Mouse (Mus musculus) midbrain, postnatal 0 days (tissue): Measurements from ENCODE around the gene Plxnb2. TPM values are rescaled to one million over a fixed set of nuclear protein-coding genes. Genes with fewer than 3 reads are reported as not detected.

Experiments
- ATAC-seq: fragments of 200-750 bp; cut with Nextera tagmentation; 2 replicates; pipeline ENCODE4 v1.8.0; 2017; ENCODE audit warnings: moderate number of reproducible peaks, mild to moderate bottlenecking, moderate TSS enrichment, moderate library complexity; ENCODE audit not compliant: low FRiP score
- DNase-seq: peaks from one replicate; pipeline ENCODE4 v3.0.0-alpha.2; 2015; ENCODE audit warnings: low spot score
- H3K27ac ChIP-seq: fragments of 300-500 bp; sonication (generic); 2 replicates; pipeline ENCODE4 v1.5.1; 2014; ENCODE audit warnings: low read depth, mild to moderate bottlenecking, low read length, mixed read lengths
- H3K27me3 ChIP-seq: fragments of 300-500 bp; sonication (generic); 2 replicates; pipeline ENCODE4 v1.6.1; 2014; ENCODE audit warnings: low read length, control low read depth, mixed read lengths; ENCODE audit not compliant: insufficient read depth
- H3K36me3 ChIP-seq: fragments of 300-500 bp; sonication (generic); 2 replicates; pipeline ENCODE4 v1.6.1; 2014; ENCODE audit warnings: low read length, control low read depth, mixed read lengths; ENCODE audit not compliant: insufficient read depth
- H3K4me1 ChIP-seq: fragments of 300-500 bp; sonication (generic); 2 replicates; pipeline ENCODE4 v1.6.1; 2014; ENCODE audit warnings: mild to moderate bottlenecking, control low read depth, antibody characterized with exemption, low read length, mixed read lengths; ENCODE audit not compliant: insufficient read depth
- H3K4me2 ChIP-seq: fragments of 300-500 bp; sonication (generic); 2 replicates; pipeline ENCODE4 v1.6.1; 2014; ENCODE audit warnings: low read depth, mild to moderate bottlenecking, low read length, mixed read lengths; ENCODE audit not compliant: poor library complexity, severe bottlenecking
- H3K4me3 ChIP-seq: fragments of 300-500 bp; sonication (generic); 2 replicates; pipeline ENCODE4 v1.5.1; 2014; ENCODE audit warnings: low read depth, mild to moderate bottlenecking, low read length, moderate library complexity
- H3K9ac ChIP-seq: fragments of 300-500 bp; sonication (generic); replicated peaks from 2 replicates; pipeline ENCODE4 v1.6.1; 2014; ENCODE audit warnings: mild to moderate bottlenecking, low read length, moderate library complexity, mixed read lengths; ENCODE audit not compliant: poor library complexity, severe bottlenecking
- H3K9me3 ChIP-seq: fragments of 300-500 bp; sonication (generic); 2 replicates; pipeline ENCODE4 v1.6.1; 2016; ENCODE audit warnings: low read length, control low read depth
- CTCF ChIP-seq: IDR thresholded peaks from 2 replicates; pipeline ENCODE4 v1.5.1; 2016; ENCODE audit warnings: antibody characterized with exemption, mild to moderate bottlenecking
- WGBS: fragments of 180-500 bp; shearing (Covaris S2); extraction: QIAGEN DNeasy Blood & Tissue Kit; methylation state at CpG from one replicate; pipeline ENCODE4 v1.1.7; 2014; 5-methylcytosine and 5-hydroxymethylcytosine counted together
- polyA plus RNA-seq: library from polyadenylated mRNA; unstranded; fragments of >200 nt; fragmentation: Nextera tagmentation; extraction: Ambion mirVana; gene quantifications from 2 replicates; pipeline ENCODE4 v1.2.1, GENCODE M21; 2015
- total RNA-seq: library from RNA; depleted of rRNA; stranded (reverse); fragments of >200 nt; gene quantifications from 2 replicates; pipeline ENCODE4 v1.2.3, GENCODE M21; 2014

Plxnb2 gene
- total and polyA plus RNA-seq, 2 experiments from 2014 or later, result 50.4 to 199 TPM

GRCm38 (mm10) chr15:89141443-89141842 is 39.1 kb downstream of the Plxnb2 start:
- Histone ChIP-seq H3K27me3 (peaks cover 5% of the 10 kb centered on the region; the same call in 1 of the 2 replicates), H3K9me3 (no peaks in the 10 kb centered on the region), H3K27ac (no peak overlapping the region), H3K4me2 (no peak overlapping the region), H3K36me3 (no peaks in the 10 kb centered on the region), H3K4me3 (no peak overlapping the region), H3K4me1 (peaks cover 11% of the 10 kb centered on the region; the same call in 1 of the 2 replicates), H3K9ac (no peak overlapping the region)
- 28% methylated on average over 5 of the region's 5 CpGs for whole genome bisulfite sequencing
- DNase-seq, result no peak
- TF ChIP-seq CTCF, result no peak
- no peak for ATAC-seq

GRCm38 (mm10) chr15:89140659-89141252 is 39.8 kb downstream of the Plxnb2 start, which contains the start of gene Mapk12:
Mapk12 (minus strand) TSS chr15:89140703.
- Histone ChIP-seq H3K27me3 (peaks cover 5% of the 10 kb centered on the region; the same call in 1 of the 2 replicates), H3K27ac (no peak within 1 kb of the TSS), H3K4me2 (peak within 1 kb of the TSS; percentile 99), H3K36me3 (no peaks in the 10 kb centered on the region), H3K4me1 (peaks cover 10% of the 10 kb centered on the region; the same call in 1 of the 2 replicates), H3K4me3 (peak within 1 kb of the TSS; percentile 49), H3K9me3 (no peaks in the 10 kb centered on the region), H3K9ac (peak within 1 kb of the TSS; percentile 57)
- ATAC-seq, result peak; percentile 36; the same call in 1 of the 2 replicates
- no peak for TF ChIP-seq CTCF
- WGBS, result 2% methylated on average over 21 of the region's 21 CpGs
- DNase-seq, result no peak

- peak overlapping the region; percentile 99 for H3K4me2 ChIP-seq
- TF ChIP-seq CTCF, result no peak
- no peak for ATAC-seq
- peak overlapping the region; percentile 49 for H3K4me3 ChIP-seq
- H3K9me3 ChIP-seq, result no peaks in the 10 kb centered on the region
- no peaks in the 10 kb centered on the region for H3K36me3 ChIP-seq
- under 1% methylated on average over 45 of the region's 53 CpGs for WGBS
- H3K9ac ChIP-seq, result peak overlapping the region; percentile 57
- no peak overlapping the region for H3K27ac ChIP-seq
- H3K4me1 ChIP-seq, result peaks cover 10% of the 10 kb centered on the region; the same call in 1 of the 2 replicates
- peak; percentile 24 for DNase-seq
- peaks cover 5% of the 10 kb centered on the region; the same call in 1 of the 2 replicates for H3K27me3 ChIP-seq
Observed at GRCm38 (mm10) chr15:89140048-89140658, 40.4 kb downstream of the Plxnb2 start.

- Histone ChIP-seq H3K4me3 (no peak overlapping the region), H3K27me3 (peaks cover 5% of the 10 kb centered on the region; the same call in 1 of the 2 replicates), H3K9me3 (no peaks in the 10 kb centered on the region), H3K4me2 (no peak overlapping the region), H3K36me3 (no peaks in the 10 kb centered on the region), H3K9ac (no peak overlapping the region), H3K4me1 (peaks cover 10% of the 10 kb centered on the region; the same call in 1 of the 2 replicates), H3K27ac (no peak overlapping the region)
- WGBS, result 97% methylated on average over 6 of the region's 6 CpGs
- ATAC-seq (no peak), DNase-seq (no peak)
- no peak for TF ChIP-seq CTCF
Observed at GRCm38 (mm10) chr15:89138531-89138930, 42.1 kb downstream of the Plxnb2 start.

- ATAC-seq (no peak), DNase-seq (no peak)
- H3K9ac ChIP-seq, result no peak overlapping the region
- H3K4me2 ChIP-seq, result no peak overlapping the region
- TF ChIP-seq CTCF, result no peak
- H3K36me3 ChIP-seq, result no peaks in the 10 kb centered on the region
- no peaks in the 10 kb centered on the region for H3K9me3 ChIP-seq
- no peak overlapping the region for H3K4me3 ChIP-seq
- no peak overlapping the region for H3K27ac ChIP-seq
- whole genome bisulfite sequencing, result 91% methylated on average over 7 of the region's 7 CpGs
- peaks cover 5% of the 10 kb centered on the region; the same call in 1 of the 2 replicates for H3K27me3 ChIP-seq
- H3K4me1 ChIP-seq, result peaks cover 10% of the 10 kb centered on the region; the same call in 1 of the 2 replicates
Observed at GRCm38 (mm10) chr15:89138046-89138405, 42.6 kb downstream of the Plxnb2 start.
